Mouse (Mus musculus) limb, embryonic 12.5 days (tissue): ENCODE results near the gene Rps27a. TPM values are rescaled to one million over a fixed set of nuclear protein-coding genes. Genes with fewer than 3 reads are reported as not detected.
"Not testable (repeated sequence)": the region's sequence is repeated elsewhere in the genome, so short reads cannot be mapped to it uniquely, and the experiment has no call there.

ENCODE experiments used
- ATAC-seq: fragments of 200-750 bp; cut with Nextera tagmentation; 2 replicates; pipeline ENCODE4 v1.8.0; 2017; ENCODE audit warnings: low read depth, moderate TSS enrichment; ENCODE audit not compliant: insufficient number of reproducible peaks, insufficient read depth, low FRiP score, low TSS enrichment
- H3K27ac ChIP-seq: fragments of 300-500 bp; sonication (generic); 2 replicates; pipeline ENCODE4 v1.5.1; 2016; ENCODE audit warnings: mild to moderate bottlenecking, moderate library complexity
- H3K27me3 ChIP-seq: fragments of 300-500 bp; sonication (generic); 2 replicates; pipeline ENCODE4 v1.6.1; 2016; ENCODE audit warnings: mild to moderate bottlenecking, moderate library complexity
- H3K36me3 ChIP-seq: fragments of 300-500 bp; sonication (generic); 2 replicates; pipeline ENCODE4 v1.6.1; 2016; ENCODE audit warnings: mild to moderate bottlenecking, moderate library complexity
- H3K4me1 ChIP-seq: fragments of 300-500 bp; sonication (generic); replicated peaks from 2 replicates; pipeline ENCODE4 v1.6.1; 2016
- H3K4me2 ChIP-seq: fragments of 300-500 bp; sonication (generic); 2 replicates; pipeline ENCODE4 v1.6.1; 2016; ENCODE audit warnings: mild to moderate bottlenecking, moderate library complexity
- H3K4me3 ChIP-seq: fragments of 300-500 bp; sonication (generic); replicated peaks from 2 replicates; pipeline ENCODE4 v1.5.1; 2016; ENCODE audit warnings: mild to moderate bottlenecking
- H3K9ac ChIP-seq: fragments of 300-500 bp; sonication (generic); replicated peaks from 2 replicates; pipeline ENCODE4 v1.6.1; 2016; ENCODE audit warnings: mild to moderate bottlenecking, moderate library complexity
- H3K9me3 ChIP-seq: fragments of 300-500 bp; sonication (generic); 2 replicates; pipeline ENCODE4 v1.6.1; 2016; ENCODE audit warnings: mild to moderate bottlenecking, moderate library complexity
- WGBS: fragments of 180-500 bp; shearing (Covaris S2); methylation state at CpG from one replicate; pipeline ENCODE4 v1.1.7; 2016; 5-methylcytosine and 5-hydroxymethylcytosine counted together
- polyA plus RNA-seq: library from polyadenylated mRNA; unstranded; fragments of >200 nt; fragmentation: Nextera tagmentation; extraction: Ambion mirVana; gene quantifications from 2 replicates; pipeline ENCODE4 v1.2.1, GENCODE M21; 2016

The Rps27a gene
- polyA plus RNA-seq, 1 experiment from 2014 or later: 1,191 TPM

- peaks cover 12% of the 10 kb centered on the region for H3K4me1 ChIP-seq
- peak overlapping the region; percentile 69 for H3K4me2 ChIP-seq
- peak overlapping the region; percentile 85 for H3K27ac ChIP-seq
- no peaks in the 10 kb centered on the region for H3K9me3 ChIP-seq
- peak overlapping the region; percentile 91 for H3K9ac ChIP-seq
- H3K4me3 ChIP-seq: peak overlapping the region; percentile 71
- no peak for ATAC-seq
- H3K27me3 ChIP-seq: no peaks in the 10 kb centered on the region
- peaks cover 38% of the 10 kb centered on the region for H3K36me3 ChIP-seq
- WGBS: under 1% methylated on average over 27 of the region's 27 CpGs
These were observed 609 bp downstream of the Rps27a start for GRCm38 (mm10) chr11:29547249-29547751.

- Histone ChIP-seq H3K4me1 (peaks cover 12% of the 10 kb centered on the region), H3K36me3 (peaks cover 41% of the 10 kb centered on the region), H3K27ac (peak overlapping the region; percentile 85; the same call in 1 of the 2 replicates)
These were observed 1.1 kb downstream of the Rps27a start for GRCm38 (mm10) chr11:29546762-29547161.

DNA sequence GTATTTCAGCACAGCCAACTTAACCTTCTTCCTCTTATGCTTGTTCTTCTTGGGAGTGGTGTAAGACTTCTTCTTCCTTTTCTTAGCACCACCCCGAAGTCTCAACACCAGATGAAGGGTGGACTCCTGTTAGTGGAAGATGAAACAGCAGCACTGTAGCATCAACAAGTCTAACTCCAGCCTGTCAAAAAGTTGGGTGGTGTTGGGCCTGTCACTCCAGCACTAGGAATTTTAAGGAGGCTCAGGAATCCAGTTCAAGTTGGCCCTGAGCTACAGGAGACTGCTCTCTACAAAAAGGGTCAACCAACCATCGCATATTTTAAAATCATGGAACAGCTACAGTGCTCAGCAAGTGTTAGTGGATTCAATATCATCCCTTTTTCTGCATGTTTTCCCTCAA, 1.6 kb downstream of the Rps27a start:
- not testable (repeated sequence) for ATAC-seq, H3K27me3 ChIP-seq, H3K9ac ChIP-seq, H3K9me3 ChIP-seq, H3K27ac ChIP-seq
- Histone ChIP-seq H3K4me2 (peak overlapping the region; percentile 69), H3K4me1 (peaks cover 12% of the 10 kb centered on the region), H3K4me3 (peak overlapping the region; percentile 71), H3K36me3 (peaks cover 45% of the 10 kb centered on the region)
- 95% methylated on average over 2 of the region's 2 CpGs for WGBS

More at GRCm38 (mm10) chr11:29546762-29547161, 1.1 kb downstream of the Rps27a start:
- ATAC-seq: no peak
- peak overlapping the region; percentile 91 for H3K9ac ChIP-seq
- H3K4me3 ChIP-seq: peak overlapping the region; percentile 71
- H3K9me3 ChIP-seq: no peaks in the 10 kb centered on the region
- WGBS: 24% methylated on average over 2 of the region's 2 CpGs
- no peaks in the 10 kb centered on the region for H3K27me3 ChIP-seq
- peak overlapping the region; percentile 69 for H3K4me2 ChIP-seq

DNA sequence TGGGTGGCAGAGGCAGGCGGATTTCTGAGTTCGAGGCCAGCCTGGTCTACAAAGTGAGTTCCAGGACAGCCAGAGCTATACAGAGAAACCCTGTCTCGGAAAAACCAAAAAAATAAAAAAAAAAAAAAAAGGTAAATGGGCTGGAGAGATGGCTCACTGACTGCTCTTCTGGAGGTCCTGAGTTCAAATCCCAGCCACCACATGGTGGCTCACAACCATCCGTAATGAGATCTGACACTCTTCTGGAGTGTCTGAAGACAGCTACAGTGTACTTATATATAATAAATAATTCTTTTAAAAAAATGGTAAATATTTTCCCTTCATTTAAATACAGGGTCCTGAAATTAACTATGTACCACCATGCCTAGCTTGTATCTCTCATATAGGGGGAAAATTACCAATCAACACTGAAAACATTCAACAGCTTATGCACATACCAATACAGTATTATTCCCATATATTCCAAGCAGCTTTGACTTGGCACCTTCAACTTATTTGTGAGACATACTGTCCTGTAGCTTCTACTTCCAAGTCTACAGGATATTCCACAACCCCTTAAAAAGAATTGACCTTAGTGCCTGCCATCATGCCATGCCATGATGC, 2.7 kb downstream of the Rps27a start:
- not testable (repeated sequence) for H3K27me3 ChIP-seq, ATAC-seq, H3K4me2 ChIP-seq, H3K9me3 ChIP-seq, H3K4me3 ChIP-seq, H3K9ac ChIP-seq, H3K27ac ChIP-seq
- Histone ChIP-seq H3K4me1 (peaks cover 12% of the 10 kb centered on the region), H3K36me3 (peaks cover 53% of the 10 kb centered on the region)
- 81% methylated on average over 4 of the region's 4 CpGs for WGBS

DNA sequence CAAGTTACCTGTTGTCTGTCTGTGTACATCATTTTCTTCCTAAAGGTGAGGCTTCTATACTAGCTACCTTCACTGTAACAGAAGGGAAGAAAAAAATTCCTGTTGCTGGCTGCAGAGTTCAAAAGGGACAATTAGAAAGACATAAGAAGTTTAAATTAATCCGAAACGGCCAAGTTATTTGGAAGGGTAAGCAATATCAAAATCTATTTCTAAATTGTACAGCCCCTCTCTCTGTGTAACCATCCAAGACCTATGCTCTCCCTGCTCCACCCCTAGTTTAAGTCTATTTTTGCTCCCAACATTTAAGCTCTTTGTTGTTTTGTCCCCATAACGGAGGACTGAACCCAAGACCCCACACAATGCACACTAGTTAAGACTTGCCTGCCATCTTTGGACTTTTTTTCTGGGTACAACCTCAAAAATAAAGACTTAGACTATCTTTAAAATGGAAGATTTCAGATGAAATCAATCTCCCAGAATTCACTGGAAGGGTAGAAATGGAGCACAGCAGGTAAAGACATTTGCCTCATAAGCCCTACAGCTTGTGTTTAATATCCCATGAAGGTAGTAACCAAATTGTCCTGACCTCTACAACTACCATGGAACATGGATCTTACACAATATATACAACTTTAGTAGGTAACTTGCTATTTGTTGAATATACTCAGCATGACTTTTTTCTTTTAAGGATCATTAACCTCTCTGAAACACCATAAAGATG, 3.5 kb downstream of the Rps27a start:
- H3K9ac ChIP-seq: no peak overlapping the region
- H3K4me1 ChIP-seq: peaks cover 12% of the 10 kb centered on the region
- no peak for ATAC-seq
- H3K4me3 ChIP-seq: no peak overlapping the region
- no peaks in the 10 kb centered on the region for H3K27me3 ChIP-seq
- H3K9me3 ChIP-seq: no peaks in the 10 kb centered on the region
- H3K4me2 ChIP-seq: no peak overlapping the region
- 92% methylated on average over 3 of the region's 3 CpGs for WGBS
- no peak overlapping the region for H3K27ac ChIP-seq
- H3K36me3 ChIP-seq: peaks cover 55% of the 10 kb centered on the region

DNA sequence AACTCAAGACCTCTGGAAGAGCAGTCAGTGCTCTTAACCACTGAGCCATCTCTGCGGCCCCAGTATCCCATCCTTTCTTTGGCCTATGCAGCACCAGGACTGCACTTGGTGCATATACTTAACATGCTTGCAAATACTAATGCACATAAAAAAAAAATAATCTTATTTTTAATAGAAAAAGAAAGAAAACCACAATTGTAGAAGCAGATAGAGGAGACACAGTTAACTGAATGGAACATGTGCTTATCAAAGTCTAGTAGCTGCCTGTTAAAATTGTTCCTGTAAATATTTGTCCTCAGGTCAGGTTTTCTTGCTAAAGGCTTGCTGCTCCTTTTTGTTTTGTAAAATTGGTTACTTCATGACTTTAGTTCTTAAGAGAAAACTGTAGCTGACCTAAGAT, 9.7 kb downstream of the Rps27a start:
- Histone ChIP-seq H3K9me3 (no peaks in the 10 kb centered on the region), H3K4me2 (no peak overlapping the region), H3K4me3 (no peak overlapping the region), H3K36me3 (peaks cover 62% of the 10 kb centered on the region), H3K4me1 (no peaks in the 10 kb centered on the region), H3K27me3 (no peaks in the 10 kb centered on the region), H3K9ac (no peak overlapping the region), H3K27ac (no peak overlapping the region)
- ATAC-seq: no peak
- WGBS: 86% methylated on average over 1 of the region's 1 CpGs

DNA sequence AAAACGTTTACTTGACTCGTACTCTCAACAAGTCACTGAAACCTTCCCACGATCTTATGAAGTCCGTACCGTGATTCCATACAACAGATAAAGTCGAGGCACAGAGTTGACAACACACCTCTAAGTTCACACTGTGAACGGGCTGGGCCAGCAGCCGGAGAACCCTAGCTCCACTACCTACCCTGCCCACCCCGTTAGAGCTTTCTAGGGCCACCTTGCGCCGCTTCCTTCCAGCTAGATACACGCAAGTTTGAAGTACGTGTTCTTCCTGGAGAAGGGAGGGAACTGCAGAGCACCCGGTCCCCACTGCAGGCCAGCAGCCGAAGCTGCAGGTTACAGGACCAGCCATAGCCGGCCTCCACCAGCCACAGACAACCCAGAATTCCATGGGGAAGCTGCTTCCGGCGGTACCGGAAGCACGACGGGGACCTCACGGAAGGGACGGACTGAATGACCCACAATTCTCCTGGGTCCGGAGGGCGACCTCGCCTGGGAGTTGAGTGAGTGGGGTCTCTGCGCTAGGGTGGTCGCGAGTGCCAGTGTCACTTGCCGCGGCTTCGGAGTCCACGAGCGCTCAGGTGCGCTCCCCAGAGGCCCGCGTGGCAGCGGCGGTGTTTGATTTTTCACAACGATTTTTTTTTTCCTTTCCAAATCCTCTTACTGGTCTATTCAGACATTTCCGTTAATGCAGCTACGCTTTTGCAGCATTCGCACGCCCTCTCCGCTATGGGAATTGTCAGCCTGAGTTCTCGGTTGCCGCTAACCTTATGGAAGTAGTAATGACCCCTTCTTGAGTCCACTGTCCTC, 21.7 kb downstream of the Rps27a start, which contains the start of gene Mtif2:
TSS of gene Mtif2 (plus strand) at position 421 of the 807 bp plus-strand sequence.
- peak within 1 kb of the TSS; percentile 77 for H3K9ac ChIP-seq

DNA sequence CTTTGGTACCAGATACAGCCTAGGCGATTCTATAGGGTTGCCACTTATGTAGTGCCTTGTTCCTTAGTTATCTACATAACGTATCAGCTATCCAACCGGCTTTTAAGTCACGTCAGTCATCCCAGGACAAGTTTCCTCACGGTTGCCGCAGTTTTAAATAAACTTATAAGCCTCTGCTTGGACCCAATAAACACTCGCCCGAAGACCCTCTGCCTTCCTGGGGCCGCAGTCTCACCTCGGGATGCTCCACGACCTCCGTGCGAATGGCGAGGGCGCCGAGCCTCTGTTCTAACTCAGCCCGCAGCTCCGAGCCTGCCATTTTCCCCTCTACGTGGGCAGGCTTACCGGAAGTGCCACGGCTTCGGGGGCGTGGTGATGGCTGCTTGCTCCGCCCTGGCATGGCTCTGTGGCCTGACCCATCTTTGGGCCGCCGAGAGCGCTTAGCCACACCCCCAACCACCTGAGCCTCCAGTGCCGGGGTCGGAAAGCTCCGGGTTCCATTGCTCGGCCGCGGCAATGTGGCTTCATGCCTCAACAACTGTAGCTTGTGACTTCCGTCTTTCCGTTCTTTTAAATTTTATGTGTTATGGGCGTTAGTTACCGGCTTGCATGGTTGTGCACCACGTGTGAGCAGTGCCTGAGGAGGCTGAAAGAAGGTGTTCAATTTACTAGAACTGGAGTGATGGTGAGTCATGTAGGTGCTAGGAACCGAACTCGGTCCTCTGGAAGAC, 33.1 kb downstream of the Rps27a start, which contains the start of gene Prorsd1:
TSS of gene Prorsd1 (minus strand) at position 352 of the 731 bp plus-strand sequence.
- peaks cover 13% of the 10 kb centered on the region; the same call in 1 of the 2 replicates for H3K36me3 ChIP-seq
- H3K9ac ChIP-seq: peak within 1 kb of the TSS; percentile 67
- ATAC-seq: peak; percentile 98
- no peaks in the 10 kb centered on the region for H3K9me3 ChIP-seq
- peak within 1 kb of the TSS; percentile 86 for H3K27ac ChIP-seq
- WGBS: 3% methylated on average over 40 of the region's 40 CpGs
- H3K4me2 ChIP-seq: peak within 1 kb of the TSS; percentile 63
- no peaks in the 10 kb centered on the region for H3K27me3 ChIP-seq
- no peaks in the 10 kb centered on the region; the same call in 1 of the 2 replicates for H3K4me1 ChIP-seq
- peak within 1 kb of the TSS; percentile 61 for H3K4me3 ChIP-seq

More for the DNA sequence above, 21.7 kb downstream of the Rps27a start, which contains the start of gene Mtif2:
- Histone ChIP-seq H3K9me3 (no peaks in the 10 kb centered on the region), H3K27me3 (no peaks in the 10 kb centered on the region), H3K36me3 (peaks cover 11% of the 10 kb centered on the region; the same call in 1 of the 2 replicates), H3K4me3 (peak within 1 kb of the TSS; percentile 69), H3K4me1 (peaks cover 3% of the 10 kb centered on the region; the same call in 1 of the 2 replicates), H3K27ac (peak within 1 kb of the TSS; percentile 87), H3K4me2 (peak within 1 kb of the TSS; percentile 65)
- WGBS: 2% methylated on average over 47 of the region's 47 CpGs
- peak; percentile 94 for ATAC-seq

DNA sequence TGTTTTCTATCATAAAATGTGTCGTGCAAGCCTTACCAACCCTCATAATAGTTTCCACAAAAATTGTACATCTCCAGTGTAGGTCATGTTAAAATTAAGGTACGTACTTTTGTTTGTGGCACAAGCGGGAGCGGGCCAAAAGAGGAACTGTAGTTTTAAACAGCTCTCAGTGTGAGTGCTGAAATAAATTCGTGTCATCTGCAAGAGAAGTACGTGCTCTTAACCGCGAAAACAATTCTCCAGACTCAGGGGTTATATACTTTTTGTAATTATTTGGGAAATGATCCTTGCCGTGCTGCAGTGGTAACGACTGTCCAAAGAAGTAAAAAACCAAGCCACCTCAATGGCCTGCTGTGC, 33.6 kb downstream of the Rps27a start:
- Histone ChIP-seq H3K9ac (peak overlapping the region; percentile 67), H3K36me3 (peaks cover 13% of the 10 kb centered on the region; the same call in 1 of the 2 replicates), H3K9me3 (no peaks in the 10 kb centered on the region), H3K27me3 (no peaks in the 10 kb centered on the region), H3K4me2 (peak overlapping the region; percentile 63), H3K4me3 (peak overlapping the region; percentile 61), H3K4me1 (no peaks in the 10 kb centered on the region; the same call in 1 of the 2 replicates), H3K27ac (peak overlapping the region; percentile 86)
- WGBS: 24% methylated on average over 10 of the region's 10 CpGs
- ATAC-seq: no peak; the same call in 1 of the 2 replicates

DNA sequence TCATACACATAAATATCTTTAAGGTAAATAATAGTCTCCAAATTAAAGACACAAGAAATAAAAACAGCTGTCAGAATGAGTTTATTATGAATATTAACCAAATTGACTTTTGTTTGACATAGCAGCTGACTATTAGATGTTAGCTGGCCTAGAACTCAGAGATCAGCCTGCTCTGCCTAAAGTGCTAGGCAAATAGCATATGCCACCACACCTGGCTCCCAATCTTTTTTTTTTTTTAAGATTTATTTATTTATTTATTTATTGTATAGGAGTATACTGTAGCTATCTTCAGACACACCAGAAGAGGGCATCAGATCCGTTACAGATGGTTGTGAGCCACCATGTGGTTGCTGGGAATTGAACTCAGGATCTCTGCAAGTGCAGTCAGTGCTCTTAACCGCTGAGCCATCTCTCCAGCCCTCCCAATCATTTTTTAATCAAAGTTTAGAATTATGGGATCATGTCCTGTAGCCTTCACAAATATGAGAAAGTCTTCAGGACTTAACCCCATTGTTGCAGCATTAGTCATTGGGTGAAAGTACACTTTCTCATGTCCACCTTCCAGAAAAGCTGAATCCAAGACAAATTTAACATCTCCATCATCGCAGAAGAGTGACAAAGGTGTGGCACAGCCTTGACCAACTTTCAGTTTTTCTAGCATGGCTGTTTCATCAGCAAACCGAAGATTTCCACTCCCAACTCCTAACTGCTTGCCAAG, 34.9 kb downstream of the Rps27a start:
- peaks cover 13% of the 10 kb centered on the region; the same call in 1 of the 2 replicates for H3K36me3 ChIP-seq
- WGBS: 91% methylated on average over 4 of the region's 4 CpGs
- H3K27ac ChIP-seq: no peak overlapping the region
- no peaks in the 10 kb centered on the region for H3K27me3 ChIP-seq
- no peak overlapping the region for H3K4me2 ChIP-seq
- no peak for ATAC-seq
- H3K9ac ChIP-seq: no peak overlapping the region
- H3K4me1 ChIP-seq: no peaks in the 10 kb centered on the region; the same call in 1 of the 2 replicates
- H3K9me3 ChIP-seq: no peaks in the 10 kb centered on the region
- H3K4me3 ChIP-seq: no peak overlapping the region
